Mouse (Mus musculus): ENCODE measurements around the gene Cntrob. TPM values are rescaled to one million over a fixed set of nuclear protein-coding genes. Genes with fewer than 3 reads are reported as not detected.
A peak's percentile ranks its signal among the peaks of the same experiment; 100 is the strongest.

Cntrob gene
- polyA plus RNA-seq, 1 experiment from 2014 or later, result 22.8 TPM

DNA sequence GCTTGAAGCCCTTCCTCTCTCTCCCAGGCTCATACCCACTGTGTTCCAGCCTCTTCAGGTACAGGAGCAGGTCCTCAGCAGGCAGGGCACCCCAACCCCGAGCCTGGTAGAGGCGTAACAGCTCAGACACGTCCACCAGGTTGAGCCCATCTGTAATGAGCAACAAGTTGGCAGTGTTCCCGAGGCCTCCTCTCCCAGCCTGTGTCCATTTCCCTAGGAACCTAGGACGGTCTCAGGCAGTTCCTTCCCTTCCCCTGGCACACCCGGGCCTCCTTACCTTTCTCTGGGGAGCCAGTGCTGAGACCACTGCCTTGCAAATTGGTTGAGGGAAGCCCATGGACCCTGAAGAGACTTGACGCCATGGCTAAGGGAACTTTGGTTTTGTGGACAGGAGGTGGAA is 20.8 kb downstream of the Cntrob start:
- DNase-seq (ENCODE audit: low spot score), result no peak

DNA sequence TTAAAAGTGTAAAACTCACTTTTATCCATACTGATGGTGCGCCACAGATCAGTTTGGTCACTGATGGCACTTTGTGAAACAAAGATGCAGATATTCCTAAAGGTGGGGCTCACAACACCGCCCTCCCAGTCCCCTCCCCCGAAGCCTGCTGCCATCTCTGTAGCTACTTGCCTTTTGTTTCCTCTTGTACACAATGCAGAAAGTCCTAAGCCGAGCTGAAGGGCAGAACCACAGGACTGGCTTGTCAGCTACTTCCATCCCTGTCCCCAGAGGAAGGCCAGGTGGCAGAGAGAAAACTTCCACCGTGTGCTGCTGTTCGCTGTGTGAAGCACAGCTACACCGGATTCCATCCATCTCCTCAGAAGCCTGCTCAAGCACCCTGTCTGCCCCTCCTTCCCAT is 25.3 kb downstream of the Cntrob start:
- no peak for DNase-seq (ENCODE audit: low spot score)

DNA sequence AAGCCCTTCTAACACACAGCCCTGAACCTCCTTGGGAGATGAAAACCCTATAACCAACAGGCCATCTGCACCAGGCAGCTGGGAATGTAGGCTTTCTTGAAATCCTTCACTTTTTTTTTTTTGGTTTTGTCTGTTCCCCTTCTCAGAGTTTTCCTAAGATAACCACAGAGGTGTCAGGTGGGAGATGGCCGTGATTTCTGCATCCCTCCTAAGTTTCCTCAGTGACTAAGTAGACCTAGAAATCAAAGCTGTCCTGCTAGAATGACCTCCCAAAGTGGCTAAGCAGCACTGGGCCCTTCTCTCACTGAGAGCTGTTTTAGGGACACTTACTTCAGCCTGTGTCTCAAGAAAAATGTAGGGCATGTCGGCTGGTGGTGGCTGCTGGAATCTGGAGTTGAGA is 25.8 kb downstream of the Cntrob start:
- DNase-seq (ENCODE audit: low spot score), result no peak

DNA sequence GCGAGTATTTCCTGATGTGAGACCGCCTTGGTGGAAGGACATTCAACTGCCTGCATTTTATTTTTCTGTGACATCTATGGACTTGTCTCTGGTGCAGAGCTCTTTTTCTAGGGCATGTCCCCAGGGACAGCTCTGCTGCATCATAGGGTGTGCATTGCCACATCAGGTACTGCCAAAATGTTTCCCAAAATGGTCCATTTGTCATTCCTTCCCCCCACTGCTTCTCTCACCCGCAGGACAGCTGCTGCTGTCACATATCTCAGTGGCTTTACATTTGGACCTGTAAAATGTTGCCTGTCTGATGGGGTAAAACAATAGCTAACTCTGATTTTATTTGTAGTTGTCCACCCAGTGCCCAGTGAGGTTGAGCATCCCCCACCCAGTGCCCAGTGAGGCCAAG is 28.3 kb downstream of the Cntrob start:
- DNase-seq (ENCODE audit: low spot score), result no peak

DNA sequence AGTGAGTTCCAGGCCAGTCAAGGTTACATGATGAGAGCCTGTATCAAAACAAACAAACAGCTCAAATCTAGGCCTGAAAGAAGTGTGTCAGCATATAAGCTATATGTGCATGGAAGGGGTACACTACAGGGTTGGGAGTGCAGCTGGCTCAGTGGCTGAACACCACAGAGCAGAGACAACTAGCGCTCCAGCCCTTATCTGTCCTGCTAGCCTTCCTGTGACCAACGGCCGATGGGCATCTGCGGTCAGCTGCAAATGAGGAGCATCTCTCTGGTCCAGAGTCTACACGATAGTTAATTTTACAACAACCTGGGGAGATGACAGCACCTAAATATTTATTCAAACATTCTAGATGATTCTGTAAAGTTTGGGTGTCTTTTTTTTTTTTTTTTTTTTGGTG is 32.5 kb downstream of the Cntrob start:
- no peak for DNase-seq (ENCODE audit: low spot score)

DNA sequence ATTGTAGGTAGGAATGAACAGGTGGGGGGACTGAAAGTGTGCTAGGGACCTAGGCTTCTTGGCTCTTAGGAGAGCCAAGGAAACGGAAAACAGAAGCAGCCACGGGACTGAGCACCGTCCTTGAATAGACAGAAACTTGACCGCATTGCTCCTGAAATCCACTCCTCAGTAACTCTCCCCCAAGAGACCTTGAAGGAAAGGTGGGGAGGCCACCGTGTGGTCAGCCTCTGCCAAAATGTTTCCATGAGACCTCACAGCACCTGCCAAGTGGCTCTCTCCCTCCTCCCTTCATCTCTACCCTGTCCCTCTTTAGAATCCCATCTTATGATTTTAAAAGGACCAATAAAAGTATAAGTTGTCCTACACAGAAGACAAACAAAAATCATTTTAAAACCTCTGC is 46.3 kb downstream of the Cntrob start:
- DNase-seq (ENCODE audit: low spot score), result no peak

DNA sequence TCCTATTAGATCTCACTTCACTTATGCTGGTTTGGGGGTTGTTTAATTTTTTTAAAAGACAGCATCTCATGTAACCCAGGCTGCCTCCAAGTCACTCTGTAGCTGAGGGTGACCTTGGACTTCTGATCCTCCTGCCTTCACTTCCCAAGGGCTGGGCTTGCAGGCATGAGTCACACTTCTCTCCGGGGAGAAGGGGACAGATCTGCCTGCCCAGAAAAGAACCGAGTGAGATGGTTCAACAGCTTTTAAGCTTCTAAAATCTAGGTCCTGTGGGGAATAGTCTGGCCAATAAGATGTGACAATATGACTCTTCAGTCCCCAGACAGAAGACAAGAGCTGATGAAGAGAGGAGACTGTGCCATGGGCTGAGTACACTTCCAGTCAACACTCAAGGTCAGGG is 47.5 kb downstream of the Cntrob start:
- DNase-seq (ENCODE audit: low spot score), result no peak

DNA sequence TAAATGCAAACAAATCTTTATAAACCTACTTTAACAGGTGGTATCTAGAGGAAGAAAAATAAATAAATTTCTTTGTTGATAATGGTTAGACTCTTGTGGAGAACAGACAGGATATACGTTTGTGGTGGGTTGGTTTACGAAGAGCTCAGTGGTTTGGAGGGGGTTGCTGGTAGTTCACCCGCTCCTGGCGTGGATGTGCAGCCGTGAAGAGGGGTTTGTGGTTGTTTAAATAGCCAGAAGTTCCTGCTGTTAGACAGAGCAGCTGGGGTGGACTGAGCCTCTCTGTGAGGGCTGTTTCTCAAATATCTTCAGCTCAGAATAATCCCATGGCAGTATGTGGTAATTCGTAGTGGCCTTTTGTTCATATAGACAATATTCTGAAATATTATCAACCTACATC is 47.9 kb downstream of the Cntrob start:
- peak; percentile 35 for DNase-seq (ENCODE audit: low spot score)

DNA sequence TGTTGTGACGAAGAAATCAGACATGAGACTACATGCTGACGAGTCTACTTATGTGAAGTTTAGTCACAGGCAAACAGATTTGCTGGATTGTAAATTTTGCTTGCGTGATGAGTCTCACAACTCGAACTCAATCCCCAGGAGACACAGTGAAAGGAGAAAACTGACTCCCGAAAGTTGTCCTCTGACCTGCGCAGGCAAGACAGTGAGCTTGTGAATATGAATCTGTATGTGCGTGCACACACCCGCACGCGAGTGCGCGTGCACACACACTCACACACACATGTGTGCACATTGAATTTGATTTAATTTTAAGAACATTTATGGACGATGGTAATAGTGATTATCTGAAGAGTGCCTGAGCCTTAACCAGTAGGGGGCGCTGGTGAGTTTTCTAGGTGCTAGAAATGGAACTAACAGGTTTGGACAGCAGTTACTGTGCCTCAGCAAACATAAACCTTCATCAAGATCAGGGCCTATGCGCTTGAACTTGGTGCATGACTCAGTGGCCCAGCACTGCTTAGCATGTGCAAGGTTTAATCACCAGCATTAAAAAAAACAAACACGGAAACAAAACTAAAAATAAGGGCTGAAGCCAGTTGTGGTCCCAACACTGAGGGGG is 51.3 kb downstream of the Cntrob start:
- peak; percentile 77 for DNase-seq (ENCODE audit: low spot score)

DNA sequence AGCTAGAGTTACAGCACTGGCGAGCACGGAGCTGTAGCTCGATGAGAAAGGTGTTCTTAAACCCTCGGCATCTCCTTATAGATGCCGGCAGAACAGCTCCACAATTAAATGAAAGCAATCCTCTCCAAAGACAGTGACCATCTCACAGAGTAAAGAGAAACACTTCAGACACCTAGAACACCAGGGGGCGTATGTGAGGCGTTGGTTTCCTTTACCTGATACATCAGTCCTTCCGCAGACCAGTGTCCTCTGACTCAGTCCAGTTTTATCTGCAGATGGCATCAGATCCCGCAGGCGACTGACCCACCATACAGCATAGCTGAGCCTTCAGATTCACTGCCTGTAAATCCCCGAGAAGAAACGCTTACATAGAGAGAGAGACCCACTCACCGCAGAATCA is 54.0 kb downstream of the Cntrob start:
- DNase-seq (ENCODE audit: low spot score), result peak; percentile 72

DNA sequence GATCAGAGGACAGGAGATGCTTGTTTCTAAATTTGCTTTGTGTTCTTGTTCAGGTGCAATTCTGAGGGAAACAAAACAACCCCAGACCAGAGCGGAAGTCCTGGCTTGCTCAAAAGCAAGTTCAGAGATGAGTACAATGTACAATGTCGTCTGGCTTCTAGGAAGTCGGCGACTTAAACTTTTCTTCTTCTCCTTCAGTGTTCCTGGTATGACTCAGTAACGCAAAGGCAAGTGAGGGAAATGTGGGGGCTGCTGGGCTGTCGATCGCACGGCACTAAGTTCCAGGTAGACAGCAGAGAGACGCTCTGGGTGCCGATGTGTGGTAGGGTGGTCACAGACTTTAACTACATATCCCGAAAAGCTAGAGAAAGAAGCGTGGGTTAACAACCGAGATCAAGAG is 55.5 kb downstream of the Cntrob start:
- DNase-seq (ENCODE audit: low spot score), result no peak

DNA sequence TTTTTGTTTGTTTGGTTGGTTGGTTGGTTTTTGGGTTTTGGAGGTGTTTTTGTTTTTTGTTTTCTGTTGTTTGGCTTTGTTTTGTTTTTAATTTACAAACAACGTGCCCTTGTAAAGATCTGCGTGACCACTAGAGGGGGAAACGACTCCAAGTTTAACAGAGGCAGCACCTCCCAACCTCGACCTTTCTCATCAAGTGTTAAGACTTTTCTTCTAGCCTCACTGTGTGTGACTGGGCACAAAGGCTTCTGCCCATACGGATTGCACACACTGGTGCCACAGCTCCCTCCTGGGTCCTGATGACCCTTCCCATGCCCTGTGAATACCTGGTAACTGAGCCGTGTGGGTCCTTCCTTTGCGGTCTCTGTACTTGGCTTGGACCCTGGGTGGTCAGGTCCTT is 56.2 kb downstream of the Cntrob start:
- DNase-seq (ENCODE audit: low spot score), result peak; percentile 54

DNA sequence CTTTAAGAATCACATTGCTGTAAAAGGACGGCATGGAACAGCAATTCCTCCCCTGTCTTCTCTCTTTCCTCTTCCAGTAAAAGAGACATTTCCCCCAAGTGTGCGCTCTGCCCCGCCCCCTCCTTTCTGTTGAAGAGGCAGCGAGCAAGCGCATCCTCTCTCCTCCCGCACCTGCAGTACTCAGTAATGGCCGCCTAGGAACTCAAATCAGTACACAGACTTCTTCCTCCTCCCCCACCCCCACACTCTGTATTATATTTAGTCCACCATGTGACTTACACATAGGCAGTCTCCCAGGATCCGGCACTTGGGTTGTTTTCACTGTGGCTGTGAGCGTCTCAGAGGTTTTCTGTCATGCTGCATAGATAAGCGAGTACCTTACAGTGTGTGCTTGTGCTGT is 57.3 kb downstream of the Cntrob start:
- peak; percentile 86 for DNase-seq (ENCODE audit: low spot score)

DNA sequence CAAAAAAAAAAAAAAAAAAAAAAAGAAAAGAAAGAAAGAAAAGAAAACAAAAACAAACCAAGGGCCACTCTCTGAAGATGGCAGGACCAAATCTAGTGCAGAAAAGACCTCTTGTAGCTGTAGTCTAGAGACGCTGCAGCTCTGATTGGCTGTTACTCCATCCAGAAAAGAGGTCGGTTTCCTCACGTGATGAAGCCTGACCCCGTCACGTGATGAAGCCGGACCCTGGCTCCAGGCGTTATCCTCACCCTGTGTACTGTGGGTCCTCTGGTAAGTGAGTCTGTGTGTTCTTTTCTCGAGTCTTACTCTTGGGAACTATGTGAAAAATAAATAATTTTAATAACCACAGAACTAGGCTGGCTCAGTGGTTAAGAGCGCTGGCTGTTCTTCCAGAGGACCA is 58.2 kb downstream of the Cntrob start:
- no peak for DNase-seq (ENCODE audit: low spot score)

DNA sequence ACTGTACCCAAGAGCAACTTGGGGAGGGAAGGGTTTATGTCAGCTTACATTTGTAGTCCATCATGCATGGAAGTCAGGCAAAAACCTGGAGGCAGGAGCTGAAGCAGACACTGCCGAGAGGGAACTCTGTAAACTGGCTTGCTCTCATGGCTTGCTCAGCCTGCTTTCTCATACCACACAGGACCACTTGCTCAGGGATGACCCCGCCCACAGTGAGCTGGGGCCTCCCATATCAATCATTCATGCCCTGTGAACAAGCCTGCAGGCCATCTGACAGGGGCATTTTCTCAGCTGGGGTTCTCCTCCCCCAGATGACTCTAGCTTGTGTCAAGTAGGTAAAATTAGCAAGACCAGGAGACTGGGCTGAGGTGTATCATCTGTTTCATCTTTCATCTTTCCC is 59.3 kb downstream of the Cntrob start:
- no peak for DNase-seq (ENCODE audit: low spot score)

DNA sequence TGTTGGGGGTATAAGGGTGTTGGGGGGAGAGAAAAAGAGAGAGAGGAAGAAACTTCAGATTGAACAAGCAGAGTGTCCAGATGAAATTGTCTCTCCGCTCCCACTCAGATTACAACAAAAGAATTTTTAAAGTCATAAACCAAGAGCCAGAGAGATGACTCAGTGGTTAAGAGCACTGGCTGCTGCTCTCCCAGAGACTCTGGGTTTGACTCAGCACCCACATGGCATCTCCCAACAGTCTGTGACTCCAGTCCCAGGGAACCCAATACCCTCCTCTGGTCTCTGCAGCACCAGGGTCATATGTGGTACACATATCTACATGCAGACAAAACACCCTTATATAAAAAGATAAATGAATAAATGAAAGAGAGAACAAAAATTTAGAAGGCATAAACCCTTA is 63.5 kb downstream of the Cntrob start:
- no peak for DNase-seq (ENCODE audit: low spot score)

DNA sequence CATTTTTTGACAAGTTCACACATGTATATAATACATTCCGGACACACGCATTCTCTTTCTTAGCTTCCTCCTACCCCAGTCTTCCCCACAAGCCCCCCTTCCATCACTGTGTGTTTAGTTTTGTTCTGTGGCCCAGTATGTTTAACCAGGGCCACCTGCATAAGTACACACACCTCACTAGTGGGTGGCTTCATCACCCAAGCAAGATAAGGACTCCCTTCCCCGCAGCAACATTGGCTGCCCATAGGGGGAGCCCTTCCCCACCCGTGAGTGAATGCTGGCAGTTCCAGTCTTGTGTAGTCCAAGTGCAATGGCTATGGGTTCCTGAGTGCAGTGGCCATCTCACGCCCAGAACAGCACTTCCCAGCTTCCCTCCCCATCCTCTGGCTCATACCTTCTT is 65.3 kb downstream of the Cntrob start:
- peak; percentile 81 for DNase-seq (ENCODE audit: low spot score)

DNA sequence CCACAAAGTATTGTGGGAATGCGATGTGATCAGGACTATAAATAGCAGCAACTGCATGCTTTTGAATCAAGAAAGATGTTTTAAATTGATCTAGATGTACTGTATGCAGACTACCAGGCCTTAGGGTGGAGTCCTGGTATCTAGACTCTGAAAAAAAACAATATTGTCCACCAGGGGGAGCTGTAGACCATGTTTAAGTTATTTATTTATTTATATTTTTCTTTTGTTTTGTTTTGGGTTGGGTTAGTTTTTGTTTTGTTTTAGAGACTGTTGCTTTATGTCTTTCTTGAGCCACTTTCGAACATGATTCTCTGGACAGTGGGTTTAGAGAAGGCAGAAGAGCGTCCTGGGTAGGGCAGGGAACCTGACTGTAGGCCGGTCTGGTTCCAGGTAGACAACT is 65.8 kb downstream of the Cntrob start:
- DNase-seq (ENCODE audit: low spot score), result peak; percentile 72

DNA sequence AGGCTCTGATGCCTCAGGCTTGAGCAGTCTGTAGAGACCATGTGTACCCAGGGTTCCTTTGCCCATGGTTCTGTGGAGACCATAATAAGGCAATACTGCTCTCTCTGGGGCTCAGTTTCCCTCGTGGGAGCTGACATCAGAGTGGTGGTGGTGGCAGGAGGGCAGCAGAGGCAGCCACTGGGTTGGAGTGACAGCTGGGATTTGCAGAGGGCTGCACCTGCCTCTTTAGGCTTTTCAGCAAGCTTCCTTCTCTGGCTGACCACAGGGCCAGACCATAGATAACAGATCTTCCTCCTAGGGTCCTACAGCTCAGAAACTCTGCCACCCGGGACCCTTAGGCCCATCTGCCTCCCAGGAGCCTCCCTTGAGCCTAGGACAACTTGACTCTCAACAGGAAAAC is 66.5 kb downstream of the Cntrob start:
- DNase-seq (ENCODE audit: low spot score), result no peak

DNA sequence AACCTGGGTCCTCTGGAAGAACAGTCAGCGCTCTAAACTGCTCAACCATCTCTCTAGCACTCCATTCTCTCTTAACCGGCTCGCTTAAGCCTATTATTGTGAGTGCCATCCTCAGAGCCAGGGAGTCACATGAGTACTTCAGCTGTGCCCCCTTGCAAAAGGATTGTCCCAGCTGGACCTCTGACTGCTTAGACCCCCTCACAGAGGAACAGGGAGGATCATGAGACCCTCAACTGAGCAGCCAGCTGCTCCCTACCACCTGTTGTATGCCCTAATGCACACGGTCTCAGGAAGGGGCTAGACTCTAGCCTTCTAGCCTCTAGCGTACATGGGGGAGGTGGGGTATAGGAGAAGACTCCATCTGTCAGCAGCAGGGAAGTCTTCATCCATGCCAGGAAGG is 68.8 kb downstream of the Cntrob start:
- DNase-seq (ENCODE audit: low spot score), result no peak

DNA sequence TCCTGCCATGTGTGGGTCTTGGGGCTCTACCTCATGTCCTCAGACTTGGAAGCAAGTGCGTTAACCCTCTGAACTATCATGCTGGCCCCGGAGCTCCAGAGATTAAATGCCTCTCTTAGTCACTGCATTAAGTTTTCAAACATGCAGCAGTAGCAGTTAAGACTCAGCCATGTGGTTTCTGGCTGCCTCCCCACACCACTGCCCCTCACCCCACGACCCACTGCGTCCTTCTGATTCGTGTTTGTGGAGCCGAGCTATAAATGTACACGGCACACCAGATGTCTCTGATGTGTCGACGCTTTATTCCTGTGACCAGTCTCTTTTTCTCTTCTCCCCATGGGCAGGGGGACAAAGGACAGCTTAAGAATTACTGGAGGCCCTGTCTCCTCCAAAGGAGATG is 70.4 kb downstream of the Cntrob start:
- no peak for DNase-seq (ENCODE audit: low spot score)

DNA sequence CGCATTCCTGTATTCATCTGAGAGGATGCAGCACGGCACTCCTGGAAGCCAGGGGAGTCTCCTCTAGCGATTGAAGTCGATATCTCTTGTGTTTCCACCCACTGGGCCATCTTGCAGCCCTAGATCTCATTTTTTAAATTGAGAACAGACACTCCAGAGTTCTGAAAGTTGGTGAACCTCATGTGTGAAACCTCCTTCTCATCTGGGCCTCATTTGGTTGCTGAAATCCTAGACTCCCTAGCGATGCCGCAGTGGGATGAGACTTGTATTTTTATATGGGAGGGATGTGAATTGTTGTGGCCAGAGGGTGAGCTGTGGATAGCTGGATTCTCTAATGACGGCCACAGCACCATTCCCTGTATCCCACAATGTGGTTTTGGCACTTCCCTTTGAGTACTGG is 71.6 kb downstream of the Cntrob start:
- DNase-seq (ENCODE audit: low spot score), result no peak

DNA sequence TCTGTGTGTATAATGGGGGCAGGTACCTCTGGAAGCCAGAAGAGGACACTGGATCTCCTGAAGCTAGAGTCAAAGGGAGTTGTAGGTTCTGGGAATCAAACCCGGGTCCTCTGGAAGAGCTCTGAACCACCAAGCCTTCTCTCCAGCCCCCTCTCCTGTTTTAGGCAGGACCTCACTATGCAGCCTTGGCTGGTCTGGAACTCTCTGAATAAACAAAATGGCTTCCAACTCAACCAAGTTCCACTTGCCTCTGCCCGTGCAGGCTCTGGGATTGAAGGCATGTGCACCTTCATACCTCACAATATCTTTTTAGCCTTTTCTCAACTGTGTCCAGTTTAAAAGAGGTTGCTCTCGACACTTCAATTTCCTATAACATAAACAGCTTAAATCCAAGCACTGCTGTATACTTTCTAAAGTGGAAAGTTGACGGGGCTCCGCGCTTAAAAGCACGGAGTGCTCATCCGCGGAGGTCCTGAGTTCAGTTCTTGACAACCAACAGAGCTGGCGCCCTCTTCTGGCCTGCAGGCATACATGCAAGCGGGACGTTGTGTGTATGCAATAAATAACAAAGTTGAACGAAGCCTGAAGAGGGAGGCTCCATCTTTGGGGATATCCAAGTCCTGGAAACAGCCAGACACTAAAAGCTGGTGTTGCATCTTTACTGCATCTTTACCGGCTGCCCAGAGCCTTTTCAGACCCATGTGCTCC is 72.3 kb downstream of the Cntrob start:
- peak; percentile 22 for DNase-seq (ENCODE audit: low spot score)

DNA sequence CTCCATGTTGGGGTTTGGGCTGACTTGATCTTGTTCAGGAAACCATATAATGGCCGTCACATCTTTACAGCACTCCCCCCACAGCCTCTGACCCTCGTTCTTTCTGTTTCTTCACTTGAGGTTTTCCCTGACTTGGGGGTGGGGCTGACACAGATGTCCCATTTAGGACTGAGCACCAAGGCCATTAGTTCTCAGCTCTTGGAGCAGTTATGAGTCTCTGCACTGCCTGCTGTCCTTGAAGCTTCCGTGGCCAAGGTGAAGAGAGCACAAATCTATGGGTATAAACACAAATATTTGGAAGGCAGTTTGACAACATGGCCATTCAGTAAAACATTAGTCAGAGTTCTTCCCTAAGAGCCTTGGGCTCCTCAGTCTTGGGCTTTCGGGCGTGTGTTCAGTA is 73.5 kb downstream of the Cntrob start:
- no peak for DNase-seq (ENCODE audit: low spot score)

All from thymus, postnatal 0 days (tissue).